Mouse (Mus musculus): ENCODE results near the gene Sorcs1. TPM values are rescaled to one million over a fixed set of nuclear protein-coding genes. Genes with fewer than 3 reads are reported as not detected.

Gene Sorcs1
- total RNA-seq (2023) = not detected in 4 replicates

GRCm38 (mm10) chr19:50677903-50678896, at the start of gene Sorcs1:
Gene Sorcs1 (minus strand): TSS chr19:50678646.

